Mouse (Mus musculus): ENCODE data around the gene 4930524B15Rik.
"Not testable (repeated sequence)": the region's sequence is repeated elsewhere in the genome, so short reads cannot be mapped to it uniquely, and the experiment has no call there.

The 4930524B15Rik gene

DNA sequence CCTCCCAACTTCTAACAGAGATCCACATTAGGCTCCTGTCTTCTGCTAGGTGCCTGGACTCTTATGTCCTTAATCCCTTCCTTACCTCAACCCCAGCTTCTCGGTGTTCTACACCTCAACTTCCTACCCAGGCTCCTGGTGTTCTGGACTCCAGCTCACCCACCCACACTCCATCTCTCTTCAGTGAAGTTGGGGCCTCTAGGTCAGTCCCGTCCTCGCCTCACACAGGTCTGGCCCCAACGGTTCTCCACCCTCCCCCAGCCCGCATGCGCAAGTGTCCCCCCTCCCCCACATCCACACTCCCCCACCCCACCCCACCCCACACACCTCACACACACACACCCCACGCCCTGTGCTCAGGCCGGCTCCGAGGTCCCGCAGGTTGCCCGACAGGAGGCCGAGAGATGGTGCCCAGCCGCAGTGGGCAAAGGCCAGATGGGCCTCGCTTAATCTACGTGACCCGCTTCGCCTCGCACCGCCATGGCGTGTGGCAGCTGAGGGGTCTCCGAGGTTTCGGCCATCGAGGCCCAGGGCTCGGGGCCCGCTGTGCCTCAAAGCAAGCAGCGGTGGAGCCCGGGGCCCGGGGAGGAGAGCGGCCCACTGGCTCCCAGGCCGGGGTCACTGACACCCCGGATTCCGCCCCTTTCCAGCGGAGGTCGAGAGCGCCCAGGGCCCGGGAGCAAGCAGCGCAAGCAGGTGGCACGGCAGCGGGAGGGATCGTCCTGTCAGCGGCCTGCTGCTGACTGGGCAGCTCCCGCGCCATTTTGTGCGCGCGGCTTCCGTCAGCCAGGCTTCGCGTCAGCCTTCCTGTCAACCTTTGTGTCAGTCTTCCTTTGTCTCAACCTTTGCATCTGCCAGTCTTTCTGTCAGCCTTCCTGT is at the start of gene 4930524B15Rik:
Gene 4930524B15Rik (plus strand): TSS at position 337 of the 879 bp plus-strand sequence.
- peak; percentile 50 for DNase-seq

DNA sequence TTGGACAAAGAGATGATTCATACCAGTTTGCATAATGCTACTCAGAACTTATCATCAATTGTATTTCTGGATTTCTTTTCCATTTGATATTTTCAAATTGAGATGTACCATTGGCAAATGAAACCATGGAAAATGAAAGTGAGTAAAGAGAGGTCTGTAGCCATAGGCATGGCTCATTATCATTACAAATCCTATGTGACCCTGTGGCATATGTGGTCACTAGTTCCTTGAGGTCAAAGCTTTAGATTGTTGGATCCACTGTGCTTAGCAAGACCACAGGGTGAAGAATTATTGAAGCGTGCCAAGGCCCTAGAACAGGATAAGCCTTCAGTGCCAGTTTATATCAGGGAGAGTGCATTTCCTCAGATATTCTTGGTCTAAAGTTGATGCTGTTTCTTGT is 47.6 kb upstream of the 4930524B15Rik start:
- DNase-seq, result no peak

DNA sequence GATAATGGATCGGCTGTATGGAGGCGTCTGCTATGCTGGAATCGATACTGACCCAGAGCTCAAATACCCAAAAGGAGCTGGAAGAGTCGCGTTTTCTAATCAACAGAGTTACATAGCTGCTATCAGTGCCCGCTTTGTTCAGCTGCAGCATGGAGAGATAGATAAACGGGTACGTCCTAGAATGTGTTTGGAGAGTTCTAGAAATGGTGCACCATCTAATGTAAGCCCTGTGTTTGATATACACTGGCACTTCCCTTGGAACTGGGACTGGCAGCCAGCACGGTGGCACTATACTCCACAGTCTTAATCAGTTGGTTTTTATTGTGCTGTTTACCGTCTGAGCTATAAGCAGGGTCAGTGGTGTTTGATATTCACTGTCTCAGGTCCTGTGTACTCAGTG is 35.3 kb upstream of the 4930524B15Rik start:
- DNase-seq, result no peak

DNA sequence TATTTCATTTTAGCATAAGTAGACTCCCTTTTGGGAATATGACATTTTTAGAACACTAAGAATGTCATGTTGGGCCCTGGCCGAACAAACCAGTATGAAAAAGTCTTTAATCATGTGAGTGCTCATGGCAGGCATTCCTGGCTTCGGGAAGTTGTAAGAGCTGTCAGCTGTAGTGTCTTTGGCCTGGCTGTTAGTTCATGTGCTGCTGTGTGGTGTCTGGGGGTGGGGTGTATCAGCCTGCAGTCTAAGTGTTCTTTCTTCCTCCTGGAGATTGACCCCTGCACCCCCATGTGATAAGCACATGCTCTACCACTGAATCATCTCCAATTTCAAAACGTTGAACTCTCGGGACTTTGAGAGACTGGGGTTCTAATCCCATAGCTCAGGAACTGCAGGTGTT is 29.7 kb upstream of the 4930524B15Rik start:
- no peak for DNase-seq

DNA sequence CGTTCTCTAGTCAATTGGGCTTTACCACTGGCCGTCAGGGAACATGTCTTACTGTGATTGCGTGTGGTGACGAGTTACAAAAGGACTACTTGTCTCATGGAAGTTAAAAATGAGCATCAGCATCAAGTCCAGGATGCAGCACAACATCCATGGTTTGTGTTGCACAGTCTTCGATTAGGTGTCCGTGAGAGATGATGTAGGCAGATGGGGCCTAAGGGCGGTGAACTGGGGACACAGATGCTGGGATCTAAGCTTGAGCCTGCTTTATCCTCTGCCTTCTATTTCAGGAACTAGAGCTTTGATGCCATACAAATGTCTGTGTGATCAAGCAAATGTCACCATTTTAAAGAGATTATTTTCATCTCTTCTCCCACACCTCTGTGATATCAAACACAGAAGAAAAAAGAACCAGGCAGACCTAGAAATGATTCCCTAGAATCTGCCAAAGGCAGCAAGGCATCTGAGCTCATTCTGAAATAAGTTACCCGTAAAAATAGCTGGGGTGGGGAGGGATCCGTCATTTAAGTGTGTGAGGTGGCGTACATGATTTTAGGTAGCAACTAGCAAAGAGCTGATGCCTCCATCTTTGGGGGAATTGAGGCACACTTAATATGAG is 28.4 kb upstream of the 4930524B15Rik start:
- DNase-seq, result no peak

DNA sequence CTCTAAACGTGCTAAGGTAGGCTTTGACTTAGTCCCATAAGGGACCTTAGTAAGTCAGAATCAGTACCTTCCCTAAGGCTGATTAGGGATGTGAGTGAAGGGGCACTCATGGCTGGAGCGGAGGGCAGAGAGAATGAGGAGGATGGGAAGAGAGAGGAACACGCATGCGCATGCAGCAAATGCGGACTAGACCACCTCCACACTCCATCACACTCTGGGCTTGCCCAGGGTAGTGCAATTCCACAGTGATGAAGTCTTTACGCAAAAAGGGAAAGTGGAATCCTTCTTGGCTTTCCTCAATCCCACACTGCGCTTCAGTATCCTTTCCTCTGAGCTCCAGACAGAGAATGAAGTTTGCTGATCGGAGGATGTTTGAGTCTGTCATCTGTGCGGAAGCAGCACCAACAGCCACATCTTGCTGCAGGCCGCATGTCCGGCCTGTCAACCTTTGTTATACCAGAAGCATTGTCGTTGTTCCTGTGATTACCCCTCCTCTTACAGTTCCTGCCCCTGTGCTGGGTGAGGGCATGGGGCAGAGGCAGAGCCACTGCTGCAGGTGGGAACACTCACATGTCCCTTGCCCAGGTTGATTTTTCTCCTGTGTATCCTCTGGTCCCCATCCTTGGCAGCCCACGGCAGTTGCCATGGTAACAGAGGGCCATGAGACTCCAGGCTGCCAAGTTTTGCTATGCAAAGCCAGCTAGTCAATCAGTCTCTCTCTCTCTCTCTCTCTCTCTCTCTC is 24.3 kb upstream of the 4930524B15Rik start:
- DNase-seq, result peak; percentile 61

DNA sequence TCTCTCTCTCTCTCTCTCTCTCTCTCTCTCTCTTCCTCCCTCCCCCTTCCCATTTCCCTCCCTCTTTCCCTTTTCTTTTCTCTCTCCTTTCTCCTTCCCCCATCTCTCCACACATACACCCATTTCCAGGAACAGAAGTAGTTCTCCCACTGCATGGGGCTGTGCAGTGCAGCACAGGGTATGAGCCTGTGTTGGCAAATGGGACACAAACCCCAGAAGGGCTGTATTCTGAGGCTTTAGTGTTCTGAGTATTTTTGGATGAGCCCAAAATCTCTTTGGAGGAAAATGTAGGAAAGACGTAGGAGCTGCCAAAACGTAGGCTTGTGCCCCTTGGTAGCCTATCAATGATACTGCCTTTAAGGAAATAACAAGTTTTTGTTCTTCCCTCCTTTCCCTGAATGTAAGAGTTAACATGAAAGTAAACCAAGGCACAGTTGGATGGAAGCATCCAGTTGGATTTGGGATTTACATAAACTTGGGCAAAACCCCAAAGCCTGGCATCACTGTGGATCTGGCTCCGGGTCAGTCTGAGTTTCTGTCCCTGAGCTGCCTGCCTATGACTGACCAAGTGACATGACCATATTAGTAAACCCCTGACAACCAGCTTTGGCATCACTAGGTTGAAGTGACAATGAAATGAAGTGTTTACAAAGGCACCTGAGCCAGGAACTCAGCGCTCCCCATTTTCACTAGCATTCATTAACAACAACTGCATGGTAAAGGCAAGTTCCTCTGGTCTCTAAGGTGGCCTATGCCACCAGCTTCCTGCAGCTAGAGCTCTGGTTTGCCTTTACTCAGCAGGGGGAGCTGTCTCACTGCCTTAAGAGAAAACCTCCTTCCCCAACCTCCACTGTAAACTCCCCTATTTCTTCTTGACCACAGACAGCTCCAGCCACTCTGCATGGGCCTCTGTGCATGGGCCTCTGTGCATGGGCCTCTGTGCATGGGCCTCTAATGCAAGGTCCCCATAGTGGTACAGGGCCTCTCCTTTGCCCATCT is 23.5 kb upstream of the 4930524B15Rik start:
- DNase-seq, result no peak

DNA sequence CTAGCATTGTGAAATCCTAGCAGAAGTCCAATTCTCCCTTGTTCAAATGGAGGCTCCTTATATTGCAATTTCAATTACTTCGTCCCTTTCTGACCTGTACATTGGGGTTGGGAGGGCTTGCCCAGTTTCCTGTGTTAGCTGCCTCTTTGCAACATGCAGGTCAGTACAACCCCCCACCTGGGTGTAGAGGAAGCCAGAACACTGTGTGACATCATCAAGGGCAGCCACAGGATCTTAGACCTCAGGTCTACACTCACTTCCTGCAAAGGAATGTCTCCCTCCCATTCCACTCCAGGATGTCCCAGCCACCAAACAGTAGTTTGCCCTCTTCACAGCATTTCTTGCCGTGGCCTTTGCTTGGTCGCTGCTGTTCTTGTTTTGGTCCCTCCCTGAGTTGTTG is 19.9 kb upstream of the 4930524B15Rik start:
- no peak for DNase-seq

DNA sequence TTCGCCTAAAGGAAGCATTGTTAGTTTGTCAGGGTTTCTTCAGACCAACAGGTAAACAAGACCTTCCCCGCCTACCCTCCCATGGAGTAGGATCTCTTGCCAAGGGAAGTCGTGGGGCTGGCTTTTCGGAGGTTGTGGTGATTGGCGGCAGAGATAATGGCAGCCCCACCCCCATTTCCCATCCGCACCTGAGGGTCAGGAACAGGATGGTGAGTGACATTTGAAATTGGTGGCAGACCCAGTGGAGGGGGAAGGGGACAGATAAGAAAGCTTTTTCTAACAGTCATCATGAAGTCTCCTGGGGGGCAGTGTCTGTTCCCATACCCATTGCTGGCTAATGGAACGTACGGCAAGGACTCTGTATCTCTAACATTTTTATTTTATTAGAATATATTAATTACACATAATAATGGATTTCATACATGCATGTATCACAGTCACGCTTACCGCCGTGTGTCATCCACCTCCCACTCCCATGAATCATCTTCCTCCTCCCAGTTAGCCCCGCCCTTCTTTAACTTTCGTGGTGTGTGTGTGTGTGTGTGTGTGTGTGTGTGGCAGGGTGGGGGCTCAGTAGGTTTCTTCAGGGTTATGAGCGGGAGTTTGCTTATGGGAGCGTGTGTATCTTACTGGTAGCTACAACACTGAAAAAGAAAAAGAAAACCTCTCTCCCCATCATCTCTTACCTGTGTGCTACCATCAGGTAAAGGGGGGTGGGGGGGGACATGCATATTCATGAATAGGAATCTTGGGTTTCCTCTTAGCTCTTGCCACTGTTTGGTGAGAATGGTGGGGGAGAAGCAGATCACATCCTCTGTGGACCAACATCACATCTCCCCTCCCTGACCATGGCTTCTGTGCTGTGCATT is 16.7 kb upstream of the 4930524B15Rik start:
- peak; percentile 23 for DNase-seq

DNA sequence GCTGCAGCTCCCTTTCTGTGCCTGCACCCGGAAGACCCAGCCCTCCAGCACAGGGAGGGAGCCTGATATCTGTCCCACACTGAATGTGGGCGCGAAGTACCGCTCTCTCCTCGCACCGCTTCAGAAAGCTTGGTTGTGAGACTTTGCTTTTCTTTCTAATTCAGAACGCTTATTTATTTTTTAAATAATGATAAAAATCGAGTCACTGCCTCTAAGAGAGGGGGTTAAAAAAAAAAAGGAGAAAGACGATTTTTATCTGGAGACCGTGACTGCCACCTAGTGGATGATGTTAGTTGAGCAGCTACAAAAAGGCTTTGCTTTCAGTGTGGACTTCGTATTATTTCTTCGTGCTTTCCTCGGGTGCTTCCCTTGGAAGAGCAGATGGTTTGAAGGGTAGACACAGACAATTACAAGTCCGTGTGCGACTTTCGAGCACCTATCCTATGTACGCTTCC is 16.0 kb upstream of the 4930524B15Rik start:
- peak; percentile 86 for DNase-seq

DNA sequence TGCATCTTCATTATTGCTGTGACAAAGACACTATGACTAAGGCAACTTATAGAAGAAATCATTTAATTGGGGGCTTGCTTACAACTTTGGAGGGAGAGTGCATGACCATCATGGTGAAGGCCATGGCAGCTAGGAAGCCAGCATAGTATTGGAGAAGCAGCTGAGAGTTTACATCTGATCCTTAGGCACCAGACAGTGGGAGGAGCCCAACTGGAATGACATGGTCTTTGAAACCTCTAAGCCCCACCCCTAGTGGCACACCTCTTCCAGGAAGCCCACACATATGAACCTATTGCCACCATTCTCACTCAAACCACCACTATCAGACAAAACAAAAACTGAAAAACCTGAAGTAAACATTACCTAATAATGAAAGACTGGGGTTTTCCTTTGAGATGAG is 5.3 kb upstream of the 4930524B15Rik start:
- DNase-seq, result no peak

DNA sequence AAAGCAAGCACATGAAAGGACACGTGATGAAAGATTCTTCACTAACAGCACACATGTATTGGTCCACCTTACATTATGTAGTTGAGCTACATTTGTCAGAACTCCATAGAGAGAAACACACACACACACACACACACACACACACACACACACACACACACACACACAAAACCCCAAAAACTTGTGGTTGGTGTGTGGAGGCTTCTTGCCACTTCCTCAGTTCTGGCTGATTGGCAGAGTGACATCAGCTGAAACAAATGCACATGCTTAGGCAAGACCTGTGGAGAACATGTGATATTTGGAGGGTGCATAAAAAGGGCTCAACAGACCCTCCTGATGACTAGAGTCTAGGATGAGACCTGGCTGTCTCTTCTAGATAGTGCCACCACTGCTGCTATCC is 1.4 kb upstream of the 4930524B15Rik start:
- DNase-seq, result no peak

DNA sequence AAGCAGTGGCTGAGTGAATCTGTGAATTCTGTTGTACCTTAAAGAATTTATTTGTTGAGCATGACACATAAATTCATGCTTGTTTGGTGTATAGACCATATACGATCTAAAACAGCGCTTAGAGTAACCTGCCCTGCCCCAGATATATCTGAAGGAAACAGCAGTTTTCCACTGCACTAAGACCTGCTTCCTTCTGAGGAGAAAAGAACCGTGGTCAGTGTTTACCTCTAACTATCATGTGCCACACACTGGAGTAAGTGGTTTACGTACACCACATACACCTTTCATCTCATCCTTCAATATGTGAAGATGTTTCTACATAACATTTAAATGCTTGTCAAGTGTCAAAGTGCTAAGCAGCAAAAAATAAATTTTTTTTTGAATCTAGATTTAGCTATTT is 8.7 kb downstream of the 4930524B15Rik start:
- no peak for DNase-seq

DNA sequence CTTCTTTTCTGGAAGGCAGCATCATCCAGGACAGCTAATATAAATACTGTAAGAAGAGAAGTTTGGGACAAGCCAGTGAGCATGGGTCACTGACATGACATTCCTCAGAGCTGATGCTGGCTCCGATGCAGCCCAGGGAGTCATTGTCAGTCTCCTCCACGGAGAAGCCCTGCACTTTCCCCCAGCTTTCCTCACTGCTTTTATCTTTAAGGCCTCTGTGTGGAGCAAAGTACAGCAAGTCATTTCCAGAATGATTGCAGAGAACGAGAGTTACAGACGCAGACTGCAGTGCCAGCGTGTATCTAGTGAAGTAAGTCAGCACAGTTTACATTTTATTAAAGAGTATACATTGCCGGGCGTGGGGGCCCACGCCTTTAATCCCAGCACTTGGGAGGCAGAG is 9.4 kb downstream of the 4930524B15Rik start:
- no peak for DNase-seq

DNA sequence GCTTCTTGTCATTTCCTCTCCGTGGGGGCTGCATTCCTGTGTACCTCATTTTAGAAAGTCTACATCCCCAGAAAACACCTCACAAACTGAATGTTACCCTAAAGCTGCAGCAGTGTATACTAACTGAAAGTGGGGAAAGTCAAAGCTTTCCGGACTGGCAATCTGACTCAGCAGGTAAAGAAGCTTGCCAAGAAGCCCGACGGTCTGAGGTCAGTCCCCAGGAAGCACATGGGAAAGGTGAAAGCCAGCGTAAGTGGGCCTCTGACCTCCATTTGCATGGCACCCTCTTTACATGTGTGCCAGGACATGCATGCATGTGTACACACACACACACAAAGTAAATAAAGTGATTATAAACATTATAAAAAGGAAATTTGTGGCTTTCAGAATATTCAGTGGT is 10.3 kb downstream of the 4930524B15Rik start:
- DNase-seq, result no peak

DNA sequence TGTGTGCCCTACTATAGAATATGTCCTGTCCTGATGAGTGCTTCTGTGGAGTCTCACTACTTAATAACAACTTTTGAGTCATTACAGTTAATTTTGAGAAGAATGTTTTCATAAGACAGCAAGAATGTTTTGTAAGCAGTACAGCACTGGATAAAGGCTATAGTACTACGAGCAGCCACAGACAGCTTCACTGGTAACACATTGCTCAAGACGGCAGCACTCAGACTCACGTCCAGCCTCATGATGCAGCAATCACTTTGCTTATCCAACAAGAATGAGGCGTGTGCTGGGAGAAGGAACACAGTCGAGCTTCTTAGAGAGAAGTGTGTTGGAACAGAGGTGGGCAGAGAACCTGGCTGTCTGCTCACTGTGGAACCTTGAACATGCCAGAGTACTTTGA is 10.7 kb downstream of the 4930524B15Rik start:
- DNase-seq, result no peak

DNA sequence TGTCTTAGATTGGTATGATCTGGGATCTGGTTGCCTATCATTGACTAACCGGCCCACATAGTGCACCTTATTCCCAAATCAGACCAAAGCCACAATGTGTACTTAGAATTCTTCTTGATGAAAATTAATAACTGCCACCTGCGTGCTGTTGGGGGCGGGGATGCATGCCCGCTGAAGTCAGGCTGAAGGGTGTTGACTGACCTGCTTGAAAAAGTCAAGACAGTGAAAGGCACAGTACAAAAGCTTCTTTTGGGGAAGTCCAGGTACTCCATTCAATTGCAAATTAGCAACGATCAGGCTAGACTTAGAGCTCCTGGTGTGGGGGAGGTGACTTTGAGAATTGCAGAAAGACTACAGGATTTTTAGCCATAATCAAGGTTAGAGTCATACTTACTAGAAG is 14.7 kb downstream of the 4930524B15Rik start:
- DNase-seq, result not testable (repeated sequence)

DNA sequence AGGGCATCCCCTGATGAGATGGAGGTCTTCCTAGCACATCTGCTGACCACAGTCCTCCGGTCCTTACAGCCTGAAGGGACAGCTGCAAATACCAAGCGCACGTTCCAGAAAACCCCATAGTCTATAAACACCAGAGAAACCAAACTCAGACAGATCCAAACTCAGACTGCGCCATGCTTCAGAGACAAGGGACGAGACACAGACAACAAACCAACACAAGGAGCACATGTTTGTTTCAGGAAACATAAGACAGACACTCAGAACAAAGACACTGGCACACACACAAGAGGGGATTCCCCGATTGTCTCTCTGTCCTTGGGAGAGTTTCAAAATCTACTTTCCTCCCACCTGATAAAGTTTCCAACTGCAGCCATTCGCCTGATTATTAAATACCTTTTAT is 16.4 kb downstream of the 4930524B15Rik start:
- DNase-seq, result no peak

DNA sequence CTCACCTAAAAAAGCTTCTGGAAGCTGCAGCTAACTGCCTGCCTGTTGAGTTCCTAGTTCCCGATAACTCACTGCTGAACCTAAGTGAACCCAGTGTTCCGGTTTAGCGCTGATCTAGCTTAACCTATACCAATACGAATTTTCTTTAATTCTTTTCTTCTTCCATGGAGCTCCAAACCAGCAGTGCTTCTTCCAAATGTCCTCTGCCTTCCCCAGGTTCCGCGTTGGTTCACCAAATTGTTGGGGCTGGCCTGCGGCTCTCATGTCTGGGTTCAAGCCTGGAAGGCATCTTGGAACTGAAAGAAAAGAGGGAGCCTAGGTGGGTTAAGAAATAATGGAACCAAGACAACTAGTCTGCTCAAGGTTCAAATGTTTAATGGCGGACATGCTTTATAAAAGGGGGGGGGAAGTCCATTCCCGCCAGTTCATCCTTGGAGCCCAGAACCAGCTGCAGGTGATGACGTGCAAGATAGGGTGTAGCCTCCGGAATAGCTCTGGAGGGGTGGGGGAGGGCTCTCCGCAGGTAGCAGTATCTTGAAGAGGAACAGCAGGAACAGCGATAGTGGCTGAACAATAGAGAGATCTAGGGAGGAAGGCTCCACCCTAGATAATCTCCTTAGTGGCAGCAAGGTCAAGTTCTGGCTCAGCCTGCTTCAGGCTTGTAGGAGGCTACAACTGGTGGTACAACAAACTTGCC is 17.0 kb downstream of the 4930524B15Rik start:
- not testable (repeated sequence) for DNase-seq

DNA sequence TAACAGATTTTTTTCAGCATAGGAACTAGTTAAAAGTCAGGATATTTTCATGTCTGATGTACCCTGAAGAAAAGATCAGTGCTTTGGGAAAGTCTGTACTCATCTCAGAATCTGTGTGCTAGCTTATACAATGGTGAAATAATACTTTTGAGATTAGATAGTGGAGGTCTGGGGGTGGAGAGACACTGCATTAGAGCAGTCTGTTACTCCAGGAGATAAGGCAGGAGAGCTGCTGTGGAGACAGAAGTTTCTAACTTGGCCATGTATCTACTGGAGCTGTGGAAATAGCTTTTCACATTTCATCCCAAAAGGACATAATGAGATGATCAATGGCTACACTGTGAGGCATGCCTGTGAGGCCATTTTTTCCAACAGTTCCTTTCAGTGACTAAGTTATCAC is 17.9 kb downstream of the 4930524B15Rik start:
- no peak for DNase-seq

DNA sequence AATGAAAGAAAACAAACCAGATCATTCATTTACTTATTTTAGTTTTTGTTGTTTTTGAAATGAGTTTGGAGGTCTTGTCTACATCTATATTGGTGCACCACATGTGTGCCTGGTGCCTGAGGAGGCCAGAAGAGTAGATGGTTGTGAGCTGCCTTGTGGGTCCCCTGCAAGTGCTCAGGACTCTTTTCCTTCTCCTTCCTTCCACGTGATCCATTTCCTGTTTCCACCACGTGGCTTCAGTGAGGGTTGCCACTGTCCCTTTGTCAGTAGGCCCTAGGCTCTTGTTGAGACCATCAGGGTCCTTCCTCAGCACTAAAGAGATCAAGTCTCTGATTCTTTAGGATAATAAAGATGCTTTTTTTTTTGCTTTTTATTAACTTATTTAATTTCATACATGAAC is 19.4 kb downstream of the 4930524B15Rik start:
- DNase-seq, result no peak
